Mouse (Mus musculus): ENCODE measurements around the gene Dnm2.

- TF ChIP-seq CTCF (IDR thresholded peaks at IDR 0.05; ENCODE audit: low read depth, low read length) (no peak), POLR2A (IDR thresholded peaks at IDR 0.05; ENCODE audit: insufficient read depth, low read length) (no peak), EP300 (IDR thresholded peaks at IDR 0.05; ENCODE audit: insufficient read depth, low read depth, low read length) (no peak)
Observed at GRCm38 (mm10) chr9:21454556-21454955, 29.8 kb downstream of the Dnm2 start.
